Mouse (Mus musculus): Measurements from ENCODE around the gene Fbf1.

DNA sequence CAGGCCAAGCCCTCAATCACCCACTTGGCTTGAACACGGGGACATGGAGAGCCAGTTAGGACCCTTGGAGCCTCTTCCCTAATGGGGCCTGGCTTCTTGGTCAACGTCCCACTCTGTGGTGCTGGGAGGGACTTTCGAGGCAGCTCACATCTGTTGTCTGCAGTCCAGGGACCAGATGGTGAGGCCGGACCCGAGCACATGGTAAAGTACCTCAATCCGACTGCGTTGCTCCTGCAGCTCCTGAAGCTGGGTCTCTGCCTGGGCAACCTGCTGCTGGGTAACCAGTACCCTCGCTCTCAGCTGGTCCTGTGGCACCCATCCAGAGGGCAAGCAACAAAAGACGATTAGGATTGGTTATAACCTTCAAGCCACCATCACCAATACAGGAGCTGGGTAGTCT is 40.0 kb downstream of the Fbf1 start:
- TF ChIP-seq CTCF (IDR thresholded peaks at IDR 0.05; ENCODE audit: low read depth, low read length) (no peak), POLR2A (IDR thresholded peaks at IDR 0.05; ENCODE audit: borderline replicate concordance, low read depth, low read length) (no peak)

Data from bone marrow macrophage, adult 2 months (primary cell).